Mouse (Mus musculus) ovary, adult 10 weeks (tissue): Measurements from ENCODE around the gene Spred1. TPM values are rescaled to one million over a fixed set of nuclear protein-coding genes. Genes with fewer than 3 reads are reported as not detected.

ENCODE experiments used
- polyA plus RNA-seq: library from polyadenylated mRNA; stranded (reverse); fragments of 350-450 nt; fragmentation: Illumina TruSeq; extraction: RNeasy Lipid Tissue Mini Kit (QIAGEN cat#74804); gene quantifications from one replicate; pipeline ENCODE4 v1.2.3, GENCODE M21; 2014

Spred1 gene
- 210 TPM for polyA plus RNA-seq

GRCm38 (mm10) chr2:117121212-117121983 is at the start of gene Spred1:
TSS of gene Spred1 (plus strand) at chr2:117121374.

Other genes with a start within 250 kb of the Spred1 start
- gene Tmco5, start 242.7 kb upstream of the Spred1 start, polyA plus RNA-seq = not detected
- gene Fam98b, start 128.4 kb downstream of the Spred1 start, polyA plus RNA-seq = 136 TPM
- gene Rasgrp1, start 221.6 kb downstream of the Spred1 start, polyA plus RNA-seq = 4.0 TPM